Mouse (Mus musculus) kidney, embryonic 14.5 days (tissue): ENCODE measurements around the gene Tcf20. TPM values are rescaled to one million over a fixed set of nuclear protein-coding genes. Genes with fewer than 3 reads are reported as not detected.

Experiments used
- ATAC-seq: fragments of 200-750 bp; cut with Nextera tagmentation; 2 replicates; pipeline ENCODE4 v1.8.0; 2017; ENCODE audit warnings: moderate number of reproducible peaks, mild to moderate bottlenecking, moderate TSS enrichment, moderate library complexity; ENCODE audit not compliant: low FRiP score, low TSS enrichment
- H3K27ac ChIP-seq: fragments of 300-500 bp; sonication (generic); 2 replicates; pipeline ENCODE4 v1.5.1; 2014; ENCODE audit warnings: low read depth, mild to moderate bottlenecking, low read length, moderate library complexity, mixed read lengths
- H3K27me3 ChIP-seq: fragments of 300-500 bp; sonication (generic); 2 replicates; pipeline ENCODE4 v1.6.1; 2014; ENCODE audit warnings: mild to moderate bottlenecking, low read length; ENCODE audit not compliant: control insufficient read depth, insufficient read depth
- H3K36me3 ChIP-seq: fragments of 300-500 bp; sonication (generic); 2 replicates; pipeline ENCODE4 v1.6.1; 2014; ENCODE audit warnings: low read length, mixed read lengths; ENCODE audit not compliant: control insufficient read depth, insufficient read depth
- H3K4me1 ChIP-seq: fragments of 300-500 bp; sonication (generic); 2 replicates; pipeline ENCODE4 v1.6.1; 2014; ENCODE audit warnings: low read length, mixed read lengths; ENCODE audit not compliant: control insufficient read depth, insufficient read depth
- H3K4me2 ChIP-seq: fragments of 300-500 bp; sonication (generic); replicated peaks from 2 replicates; pipeline ENCODE4 v1.6.1; 2014; ENCODE audit warnings: low read depth, mild to moderate bottlenecking, low read length
- H3K4me3 ChIP-seq: fragments of 300-500 bp; sonication (generic); 2 replicates; pipeline ENCODE4 v1.5.1; 2014; ENCODE audit warnings: mild to moderate bottlenecking, low read length
- H3K9ac ChIP-seq: fragments of 300-500 bp; sonication (generic); 2 replicates; pipeline ENCODE4 v1.6.1; 2014; ENCODE audit warnings: low read depth, mild to moderate bottlenecking, low read length, moderate library complexity
- H3K9me3 ChIP-seq: fragments of 300-500 bp; sonication (generic); 2 replicates; pipeline ENCODE4 v1.6.1; 2016; ENCODE audit warnings: low read length; ENCODE audit not compliant: control insufficient read depth
- WGBS: fragments of 180-500 bp; shearing (Covaris S2); extraction: QIAGEN DNeasy Blood & Tissue Kit; methylation state at CpG from one replicate; pipeline ENCODE4 v1.1.7; 2014; 5-methylcytosine and 5-hydroxymethylcytosine counted together
- polyA plus RNA-seq: library from polyadenylated mRNA; unstranded; fragments of >200 nt; fragmentation: Nextera tagmentation; extraction: Ambion mirVana; gene quantifications from 2 replicates; pipeline ENCODE4 v1.2.1, GENCODE M21; 2014

Gene Tcf20
- polyA plus RNA-seq, 1 experiment from 2014 or later, result 11.6 TPM

GRCm38 (mm10) chr15:82956721-82957120 is 31.0 kb downstream of the Tcf20 start:
- Histone ChIP-seq H3K27ac (no peak overlapping the region), H3K9ac (no peak overlapping the region), H3K4me1 (peaks cover 65% of the 10 kb centered on the region), H3K9me3 (no peaks in the 10 kb centered on the region), H3K4me3 (no peak overlapping the region), H3K27me3 (peaks cover 49% of the 10 kb centered on the region), H3K36me3 (no peaks in the 10 kb centered on the region), H3K4me2 (no peak overlapping the region)
- no peak for ATAC-seq
- 82% methylated on average over 4 of the region's 4 CpGs for WGBS

DNA sequence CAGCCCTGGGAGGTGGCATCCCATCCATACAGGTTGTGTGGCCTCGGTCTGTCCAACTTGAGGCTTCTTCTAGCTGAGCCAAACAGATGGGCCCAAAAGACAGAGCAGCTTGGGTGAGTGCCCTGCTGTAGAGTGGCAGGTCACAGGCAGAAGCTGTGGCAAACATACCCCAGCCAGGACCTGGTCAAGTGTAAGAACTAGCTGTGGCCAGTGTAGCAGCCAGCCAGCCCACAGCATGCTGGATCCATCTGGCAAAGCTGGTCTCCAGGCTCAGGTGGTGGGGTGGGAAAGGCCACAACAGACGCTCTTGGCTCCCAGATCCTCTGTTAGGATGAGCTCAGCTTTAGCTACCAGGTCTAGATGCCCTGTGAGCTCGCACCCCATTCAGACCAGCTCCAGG is 31.4 kb downstream of the Tcf20 start:
- Histone ChIP-seq H3K27me3 (peaks cover 53% of the 10 kb centered on the region), H3K36me3 (no peaks in the 10 kb centered on the region), H3K27ac (no peak overlapping the region), H3K4me2 (no peak overlapping the region), H3K4me3 (no peak overlapping the region), H3K9ac (no peak overlapping the region), H3K9me3 (no peaks in the 10 kb centered on the region), H3K4me1 (peaks cover 61% of the 10 kb centered on the region)
- 86% methylated on average over 3 of the region's 3 CpGs for WGBS
- ATAC-seq, result no peak

DNA sequence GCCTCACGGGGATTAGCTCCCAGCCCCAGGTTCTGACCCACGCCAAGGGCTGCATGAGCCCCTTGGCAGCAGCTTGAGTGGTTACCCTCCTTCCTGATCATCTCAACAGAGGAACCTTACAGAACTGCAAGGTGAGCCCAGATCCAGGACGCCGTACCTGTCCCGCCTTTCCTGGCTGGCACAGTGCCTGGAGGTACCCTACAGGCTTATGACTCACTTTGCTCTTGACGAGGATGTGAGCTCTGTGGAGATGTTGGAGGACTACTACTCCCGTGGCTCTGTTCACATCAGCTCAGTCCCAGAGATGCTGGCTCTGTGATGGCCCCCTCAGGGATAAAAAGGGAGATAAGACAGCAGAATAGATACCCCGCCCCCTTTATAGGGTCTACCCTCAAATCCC is 32.4 kb downstream of the Tcf20 start:
- Histone ChIP-seq H3K9me3 (no peaks in the 10 kb centered on the region), H3K9ac (no peak overlapping the region), H3K27me3 (peaks cover 50% of the 10 kb centered on the region), H3K4me1 (peaks cover 55% of the 10 kb centered on the region), H3K36me3 (no peaks in the 10 kb centered on the region), H3K4me2 (no peak overlapping the region), H3K27ac (no peak overlapping the region), H3K4me3 (no peak overlapping the region)
- ATAC-seq, result no peak
- 82% methylated on average over 8 of the region's 8 CpGs for WGBS

- H3K9ac ChIP-seq, result no peak overlapping the region
- H3K36me3 ChIP-seq, result no peaks in the 10 kb centered on the region
- 70% methylated on average over 5 of the region's 5 CpGs for WGBS
- no peak overlapping the region for H3K4me2 ChIP-seq
- H3K4me3 ChIP-seq, result no peak overlapping the region
- peaks cover 41% of the 10 kb centered on the region for H3K27me3 ChIP-seq
- no peak overlapping the region for H3K27ac ChIP-seq
- no peak for ATAC-seq
- peaks cover 45% of the 10 kb centered on the region for H3K4me1 ChIP-seq
- H3K9me3 ChIP-seq, result no peaks in the 10 kb centered on the region
These were observed 33.6 kb downstream of the Tcf20 start for GRCm38 (mm10) chr15:82954034-82954433.

DNA sequence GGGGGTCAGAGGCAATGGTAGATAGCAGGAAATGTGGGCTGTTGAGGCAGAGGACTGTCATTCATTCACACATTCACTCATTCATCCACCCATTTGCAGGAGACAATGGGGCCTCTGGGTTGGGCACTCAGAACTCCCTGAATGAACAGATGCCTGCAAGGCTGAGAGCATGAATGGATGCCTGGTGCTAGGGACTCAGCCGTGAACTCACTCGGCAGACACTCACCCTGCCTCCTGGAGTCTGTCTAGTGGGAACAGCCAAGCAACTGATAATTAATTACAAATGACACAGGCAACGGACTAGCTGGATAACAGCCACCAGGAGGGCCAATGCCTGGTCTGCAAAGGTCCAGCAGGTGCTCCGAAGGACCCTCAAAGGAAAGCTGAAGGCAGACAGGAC is 34.6 kb downstream of the Tcf20 start:
- peaks cover 36% of the 10 kb centered on the region for H3K4me1 ChIP-seq
- H3K4me2 ChIP-seq, result no peak overlapping the region
- 25% methylated on average over 4 of the region's 4 CpGs for WGBS
- no peak overlapping the region for H3K4me3 ChIP-seq
- peaks cover 41% of the 10 kb centered on the region for H3K27me3 ChIP-seq
- H3K9ac ChIP-seq, result no peak overlapping the region
- H3K9me3 ChIP-seq, result no peaks in the 10 kb centered on the region
- H3K27ac ChIP-seq, result no peak overlapping the region
- ATAC-seq, result no peak
- H3K36me3 ChIP-seq, result no peaks in the 10 kb centered on the region

GRCm38 (mm10) chr15:82952292-82952705 is 35.4 kb downstream of the Tcf20 start:
- Histone ChIP-seq H3K4me1 (peaks cover 30% of the 10 kb centered on the region; the same call in 1 of the 2 replicates), H3K27ac (no peak overlapping the region), H3K27me3 (peaks cover 38% of the 10 kb centered on the region), H3K9ac (no peak overlapping the region), H3K4me3 (no peak overlapping the region), H3K4me2 (no peak overlapping the region; the same call in 1 of the 2 replicates), H3K9me3 (no peaks in the 10 kb centered on the region), H3K36me3 (no peaks in the 10 kb centered on the region)
- 9% methylated on average over 20 of the region's 20 CpGs for WGBS
- ATAC-seq, result 0 out of 2 replicates have a peak, but pooled peaks have one; percentile 28

- H3K9me3 ChIP-seq, result no peaks in the 10 kb centered on the region
- no peak overlapping the region for H3K4me2 ChIP-seq
- 39% methylated on average over 8 of the region's 8 CpGs for WGBS
- no peak for ATAC-seq
- peaks cover 25% of the 10 kb centered on the region; the same call in 1 of the 2 replicates for H3K4me1 ChIP-seq
- H3K36me3 ChIP-seq, result no peaks in the 10 kb centered on the region
- no peak overlapping the region for H3K9ac ChIP-seq
- no peak overlapping the region for H3K27ac ChIP-seq
- H3K4me3 ChIP-seq, result no peak overlapping the region
- peaks cover 31% of the 10 kb centered on the region for H3K27me3 ChIP-seq
These were observed 37.4 kb downstream of the Tcf20 start for GRCm38 (mm10) chr15:82950246-82950645.

- Histone ChIP-seq H3K9ac (no peak overlapping the region), H3K4me3 (no peak overlapping the region), H3K36me3 (no peaks in the 10 kb centered on the region), H3K4me2 (no peak overlapping the region), H3K4me1 (peaks cover 19% of the 10 kb centered on the region; the same call in 1 of the 2 replicates), H3K27ac (no peak overlapping the region), H3K9me3 (no peaks in the 10 kb centered on the region), H3K27me3 (peaks cover 16% of the 10 kb centered on the region)
- ATAC-seq, result no peak
- 54% methylated on average over 5 of the region's 5 CpGs for WGBS
These were observed 40.2 kb downstream of the Tcf20 start for GRCm38 (mm10) chr15:82947431-82947830.

GRCm38 (mm10) chr15:82944479-82945195 is 43.0 kb downstream of the Tcf20 start:
- Histone ChIP-seq H3K4me3 (no peak overlapping the region), H3K27ac (no peak overlapping the region), H3K4me2 (no peak overlapping the region), H3K9me3 (no peaks in the 10 kb centered on the region), H3K27me3 (0 out of 2 replicates have a peak, but pooled peaks cover 2% of the 10 kb centered on the region), H3K9ac (no peak overlapping the region), H3K36me3 (no peaks in the 10 kb centered on the region), H3K4me1 (peaks cover 15% of the 10 kb centered on the region; the same call in 1 of the 2 replicates)
- no peak for ATAC-seq
- WGBS, result 59% methylated on average over 9 of the region's 9 CpGs
